ENCODE assay signal across 15 mouse cellular contexts in the genomic region with DNA sequence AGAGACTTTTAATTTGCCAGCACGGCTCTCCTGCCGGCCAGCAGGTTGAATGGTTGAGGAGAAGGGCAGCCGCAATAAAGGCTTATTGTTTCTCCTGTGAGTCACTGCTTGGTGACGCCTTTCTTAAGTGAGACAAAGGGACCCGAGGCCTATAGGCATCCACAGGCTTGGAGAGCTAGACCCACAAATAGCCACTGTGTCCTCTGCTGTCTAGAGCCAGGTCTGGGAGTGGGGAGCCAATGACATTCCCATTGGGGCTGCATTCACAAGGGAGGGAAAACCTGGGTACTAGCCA. TPM values are rescaled to one million over a fixed set of nuclear protein-coding genes. Genes with fewer than 3 reads are reported as not detected.
A peak's percentile ranks its signal among the peaks of the same experiment; 100 is the strongest.
DNase-seq lines count a peak whose midpoint lies in the region; ATAC-seq and TF ChIP-seq lines count a peak whose summit lies in the region.
"Had no signal": no experiment of that assay in that cellular context is flagged by ENCODE, and none has a peak within 500 bp of the region (broad histone marks: within the 10 kb centered on the region; RNA-seq: fewer than 3 reads in every experiment).

No protein-coding gene starts in this region.

- no peak overlapping the region for H3K4me3 ChIP-seq in midbrain, embryonic 11.5 days (ENCODE audit: low read depth, low read length)
- H3K4me3 ChIP-seq in midbrain, embryonic 14.5 days (replicated peaks; ENCODE audit: low read depth, low read length) = no peak overlapping the region
- no peak overlapping the region for H3K4me3 ChIP-seq in embryonic facial prominence, embryonic 10.5 days
- H3K4me3 ChIP-seq in hindbrain, embryonic 13.5 days = no peak overlapping the region
- no peak overlapping the region for H3K4me3 ChIP-seq in stomach, postnatal 0 days (ENCODE audit: low read depth, low read length)
- H3K4me3 ChIP-seq: left cerebral cortex, adult 2 months; lung, embryonic 15.5 days had no signal

- peak; percentile 55 for ATAC-seq in midbrain, embryonic 11.5 days (ENCODE audit: low FRiP score)
- no peak for ATAC-seq in midbrain, embryonic 14.5 days (ENCODE audit: low FRiP score, low TSS enrichment)
- ATAC-seq in hindbrain, embryonic 13.5 days (ENCODE audit: low FRiP score) = 0 out of 2 replicates have a peak, but pooled peaks have one; percentile 10
- peak; percentile 63; the same call in 1 of the 2 replicates for ATAC-seq in stomach, postnatal 0 days (ENCODE audit: low FRiP score, low TSS enrichment)

- H3K9ac ChIP-seq in midbrain, embryonic 11.5 days (ENCODE audit: low read length) = no peak overlapping the region
- H3K9ac ChIP-seq in midbrain, embryonic 14.5 days (replicated peaks; ENCODE audit: low read length) = no peak overlapping the region
- H3K9ac ChIP-seq in hindbrain, embryonic 13.5 days = no peak overlapping the region
- H3K9ac ChIP-seq in stomach, postnatal 0 days (ENCODE audit: low read length) = no peak overlapping the region
- H3K9ac ChIP-seq: lung, embryonic 15.5 days had no signal

- H3K9me3 ChIP-seq in midbrain, embryonic 11.5 days (ENCODE audit: control insufficient read depth, low read length) = no peaks in the 10 kb centered on the region
- no peaks in the 10 kb centered on the region for H3K9me3 ChIP-seq in midbrain, embryonic 14.5 days (ENCODE audit: control insufficient read depth, low read length)
- no peaks in the 10 kb centered on the region for H3K9me3 ChIP-seq in embryonic facial prominence, embryonic 10.5 days
- no peaks in the 10 kb centered on the region for H3K9me3 ChIP-seq in hindbrain, embryonic 13.5 days
- H3K9me3 ChIP-seq in stomach, postnatal 0 days (ENCODE audit: control insufficient read depth, low read length) = no peaks in the 10 kb centered on the region
- H3K9me3 ChIP-seq: lung, embryonic 15.5 days had no signal

- WGBS in midbrain, embryonic 11.5 days = 14% methylated on average over 5 of the region's 5 CpGs
- 6% methylated on average over 5 of the region's 5 CpGs for WGBS in midbrain, embryonic 14.5 days
- WGBS in embryonic facial prominence, embryonic 10.5 days = 32% methylated on average over 5 of the region's 5 CpGs
- 10% methylated on average over 5 of the region's 5 CpGs for WGBS in hindbrain, embryonic 13.5 days
- WGBS in stomach, postnatal 0 days = 51% methylated on average over 5 of the region's 5 CpGs

- DNase-seq in midbrain, embryonic 11.5 days (ENCODE audit: low spot score, missing footprints) = peak; percentile 84
- no peak for DNase-seq in midbrain, embryonic 14.5 days
- no peak for DNase-seq in embryonic facial prominence, embryonic 10.5 days (ENCODE audit: low spot score)
- no peak for DNase-seq in stomach, postnatal 0 days (ENCODE audit: low spot score)
- no peak for DNase-seq in left cerebral cortex, postnatal 14 days (ENCODE audit: low spot score in 2 of 2)
- DNase-seq in thymus, postnatal 36 days = no peak
- DNase-seq: cerebellum, adult 9-10 months; kidney, adult 18-20 months; right cerebral cortex, postnatal 14 days; thymus, adult 18-20 months had no signal

- no peak for TF ChIP-seq CTCF in stomach, postnatal 0 days (IDR thresholded peaks at IDR 0.05; ENCODE audit: low read depth)

- no peaks in the 10 kb centered on the region for H3K36me3 ChIP-seq in midbrain, embryonic 11.5 days (ENCODE audit: control insufficient read depth, insufficient read depth, low read length)
- no peaks in the 10 kb centered on the region for H3K36me3 ChIP-seq in midbrain, embryonic 14.5 days (ENCODE audit: control insufficient read depth, insufficient read depth, low read length)
- no peaks in the 10 kb centered on the region for H3K36me3 ChIP-seq in embryonic facial prominence, embryonic 10.5 days (replicated peaks)
- H3K36me3 ChIP-seq in hindbrain, embryonic 13.5 days = no peaks in the 10 kb centered on the region
- H3K36me3 ChIP-seq in stomach, postnatal 0 days (ENCODE audit: control insufficient read depth, insufficient read depth, low read length) = no peaks in the 10 kb centered on the region
- H3K36me3 ChIP-seq: lung, embryonic 15.5 days had no signal

- H3K4me2 ChIP-seq in midbrain, embryonic 11.5 days = no peak overlapping the region
- H3K4me2 ChIP-seq in midbrain, embryonic 14.5 days (ENCODE audit: low read length) = no peak overlapping the region
- no peak overlapping the region for H3K4me2 ChIP-seq in hindbrain, embryonic 13.5 days
- no peak overlapping the region for H3K4me2 ChIP-seq in stomach, postnatal 0 days (replicated peaks; ENCODE audit: low read depth)
- H3K4me2 ChIP-seq: lung, embryonic 15.5 days had no signal

- no peak overlapping the region for H3K27ac ChIP-seq in midbrain, embryonic 11.5 days (ENCODE audit: low read depth, low read length)
- H3K27ac ChIP-seq in midbrain, embryonic 14.5 days (replicated peaks; ENCODE audit: low read depth, low read length) = no peak overlapping the region
- H3K27ac ChIP-seq in embryonic facial prominence, embryonic 10.5 days (replicated peaks) = peak overlapping the region; percentile 25; the same call in 1 of the 2 replicates
- peak overlapping the region; percentile 55; the same call in 1 of the 2 replicates for H3K27ac ChIP-seq in hindbrain, embryonic 13.5 days
- H3K27ac ChIP-seq in stomach, postnatal 0 days (replicated peaks) = no peak overlapping the region
- H3K27ac ChIP-seq: left cerebral cortex, adult 2 months; lung, embryonic 15.5 days had no signal

- no peaks in the 10 kb centered on the region for H3K27me3 ChIP-seq in midbrain, embryonic 11.5 days (ENCODE audit: control insufficient read depth, insufficient read depth, low read length)
- no peaks in the 10 kb centered on the region for H3K27me3 ChIP-seq in midbrain, embryonic 14.5 days (ENCODE audit: control insufficient read depth, insufficient read depth, low read length)
- H3K27me3 ChIP-seq in embryonic facial prominence, embryonic 10.5 days (replicated peaks; ENCODE audit: low read depth, poor library complexity, severe bottlenecking) = 0 out of 2 replicates have a peak, but pooled peaks cover 6% of the 10 kb centered on the region
- H3K27me3 ChIP-seq in hindbrain, embryonic 13.5 days = 0 out of 2 replicates have a peak, but pooled peaks cover 6% of the 10 kb centered on the region
- no peaks in the 10 kb centered on the region for H3K27me3 ChIP-seq in stomach, postnatal 0 days (ENCODE audit: control insufficient read depth, insufficient read depth, low read length)
- H3K27me3 ChIP-seq: lung, embryonic 15.5 days had no signal

- intact Hi-C loops in left cerebral cortex, postnatal 14 days (cut with DNase I) = loop anchor here (1.0 kb wide), 1 partner anchor 80 kb away; no protein-coding TSS in a partner anchor

- peaks cover 14% of the 10 kb centered on the region; the same call in 1 of the 2 replicates for H3K4me1 ChIP-seq in midbrain, embryonic 11.5 days (ENCODE audit: control insufficient read depth, insufficient read depth, low read length)
- 0 out of 2 replicates have a peak, but pooled peaks cover 12% of the 10 kb centered on the region for H3K4me1 ChIP-seq in midbrain, embryonic 14.5 days (ENCODE audit: control insufficient read depth, insufficient read depth, low read length)
- H3K4me1 ChIP-seq in embryonic facial prominence, embryonic 10.5 days = peaks cover 16% of the 10 kb centered on the region; the same call in 1 of the 2 replicates
- H3K4me1 ChIP-seq in hindbrain, embryonic 13.5 days (replicated peaks) = peaks cover 36% of the 10 kb centered on the region
- H3K4me1 ChIP-seq in stomach, postnatal 0 days (replicated peaks; ENCODE audit: control insufficient read depth, insufficient read depth) = no peaks in the 10 kb centered on the region
- H3K4me1 ChIP-seq: lung, embryonic 15.5 days had no signal

- no peak for TF ChIP-seq EP300 in stomach, postnatal 0 days (optimal IDR thresholded peaks at IDR 0.05)

RNA-seq across cellular contexts. Expression of gene Lmo1, which starts 43.9 kb away (rescaled TPM):
- 117 and 124 TPM in 2 replicates for polyA plus RNA-seq in midbrain, embryonic 11.5 days (2014; fragmentation: Nextera tagmentation; extraction: Ambion mirVana)
- polyA plus RNA-seq in midbrain, embryonic 14.5 days (2014; fragmentation: Nextera tagmentation; extraction: Ambion mirVana) = 170 and 189 TPM in 2 replicates
- polyA plus RNA-seq in embryonic facial prominence, embryonic 10.5 days (2016; fragmentation: Nextera tagmentation; extraction: Ambion mirVana) = 23.6 and 30.3 TPM in 2 replicates
- polyA plus RNA-seq in hindbrain, embryonic 13.5 days (2015; fragmentation: Nextera tagmentation; extraction: Ambion mirVana) = 42.8 and 49.8 TPM in 2 replicates
- polyA plus RNA-seq in stomach, postnatal 0 days (2015; fragmentation: Nextera tagmentation; extraction: Ambion mirVana) = 18.8 and 22.4 TPM in 2 replicates
- 10 to 100 TPM; 14.6 to 17.5 TPM for total RNA-seq in left cerebral cortex, postnatal 14 days (2021)
- total RNA-seq: liver, adult 2 months; megakaryocyte-erythroid progenitor cell, adult 5-6 weeks had no signal
- polyA plus RNA-seq: liver, adult 2 months had no signal

Comparison
In these comparisons a context has a peak if more than half of its experiments do, and no peak if none do; other contexts are left out.
1. H3K27ac ChIP-seq: peak in embryonic facial prominence, embryonic 10.5 days (single experiment) and hindbrain, embryonic 13.5 days (single experiment); none in midbrain, embryonic 11.5 days (single experiment), midbrain, embryonic 14.5 days (single experiment) and stomach, postnatal 0 days (single experiment).